Mouse (Mus musculus) left cerebral cortex, postnatal 36 days (tissue): ENCODE measurements around the gene Apobec2. TPM values are rescaled to one million over a fixed set of nuclear protein-coding genes. Genes with fewer than 3 reads are reported as not detected.

Experiments used
- DNase-seq, 2 experiments: peaks; one replicate each; pipeline ENCODE4 v3.0.0; 2021 to 2022; ENCODE audit warnings: low spot score in 2 of 2, mixed read lengths in 1 of 2
- intact Hi-C: fragments of 180-260 bp; cut with DNase I; formaldehyde crosslinking; loops from one replicate; pipeline ENCODE4 v1.15.1; 2025
- total RNA-seq, 2 experiments: library from RNA; stranded (reverse); gene quantifications; 2 replicates each; pipeline ENCODE4 v1.2.3; 2021

The Apobec2 gene
- total RNA-seq, 2 experiments from 2014 or later, result not detected

- DNase-seq, result peak; percentile 35 to 37
- intact Hi-C loops, result loop anchor here (5.0 kb wide), 1 partner anchor 46 kb away; no protein-coding TSS in a partner anchor
Observed at GRCm38 (mm10) chr17:48372987-48373386, 59.7 kb downstream of the Apobec2 start.

GRCm38 (mm10) chr17:48371621-48372020 lies 61.1 kb downstream of the Apobec2 start:
- intact Hi-C loops, result loop anchor here (5.0 kb wide), 1 partner anchor 44 kb away; no protein-coding TSS in a partner anchor

More at GRCm38 (mm10) chr17:48371621-48372020, 61.1 kb downstream of the Apobec2 start:
- no peak for DNase-seq

Other genes starting within 250 kb of the Apobec2 start
- gene Trem1, start 200.2 kb downstream of the Apobec2 start, total RNA-seq, result not detected
- under 1 TPM; 0.41 to 0.44 TPM for gene Trem3, start 185.2 kb downstream of the Apobec2 start, total RNA-seq
- gene Treml4, start 168.6 kb downstream of the Apobec2 start, total RNA-seq, result not detected
- under 1 TPM; 0.54 to 0.64 TPM for gene Treml2, start 133.4 kb downstream of the Apobec2 start, total RNA-seq
- under 1 TPM in 1 of 2 experiments, not detected in 1; 0.07 TPM for gene B430306N03Rik, start 116.8 kb downstream of the Apobec2 start, total RNA-seq
- gene Trem2, start 86.5 kb downstream of the Apobec2 start, total RNA-seq, result 10 to 100 TPM in 1 of 2 experiments, 1 to 10 TPM in 1; 7.8 to 13.0 TPM
- under 1 TPM; 0.54 to 0.82 TPM for gene Treml1, start 73.0 kb downstream of the Apobec2 start, total RNA-seq
- 10 to 100 TPM; 25.4 to 27.9 TPM for gene Nfya, start 23.0 kb downstream of the Apobec2 start, total RNA-seq
- gene Oard1, start 22.9 kb downstream of the Apobec2 start, total RNA-seq, result 10 to 100 TPM; 10.9 to 13.0 TPM
- gene Tspo2, start 18.6 kb upstream of the Apobec2 start, total RNA-seq, result not detected
- gene Unc5cl, start 22.0 kb upstream of the Apobec2 start, total RNA-seq, result under 1 TPM; 0.34 to 0.59 TPM